Mouse (Mus musculus): ENCODE results near the gene Ly6g5b. TPM values are rescaled to one million over a fixed set of nuclear protein-coding genes. Genes with fewer than 3 reads are reported as not detected.

The Ly6g5b gene
- total RNA-seq, 2 experiments from 2014 or later, result 0.79 TPM

DNA sequence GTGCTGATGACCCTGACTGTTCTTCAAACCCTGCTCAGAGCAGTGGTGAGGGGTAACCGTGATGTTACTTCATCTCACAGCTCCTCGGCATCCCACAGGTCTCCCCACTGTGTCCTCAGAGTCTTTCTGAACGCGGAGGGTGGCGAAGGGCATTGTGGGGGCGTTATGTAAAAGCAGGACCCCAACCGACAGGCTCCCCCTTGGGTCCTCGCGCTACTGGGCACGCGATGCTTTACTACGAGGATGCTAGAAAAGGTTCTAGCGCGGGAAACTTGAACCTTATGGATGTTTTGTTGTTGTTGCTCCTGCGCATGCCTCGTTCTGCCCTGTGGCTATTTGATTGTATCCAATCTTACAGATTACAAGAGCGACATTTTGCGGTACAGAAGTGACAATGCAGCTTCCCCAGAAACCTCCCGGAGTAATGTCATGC lies 6.7 kb upstream of the Ly6g5b start, which contains the start of gene Csnk2b:
Csnk2b (minus strand) TSS at position 183 of the 433 bp plus-strand sequence.
- peak within 1 kb of the TSS; percentile 92 for H3K27ac ChIP-seq
- peak; percentile 59 to 62 for DNase-seq (ENCODE audit: extremely low spot score in 1 of 2, low spot score in 2 of 2)
- intact Hi-C loops (cut with DNase I), result loop anchor here (1.0 to 5.0 kb wide), 3 partner anchors 13 to 120 kb away; partner anchors contain the start of genes Bag6, Nfkbil1 and Vars
- peak within 1 kb of the TSS; percentile 97 for H3K4me3 ChIP-seq
- TF ChIP-seq CTCF (IDR thresholded peaks at IDR 0.05), result peak; percentile 48

- intact Hi-C loops (cut with DNase I), result loop anchor here (1.0 to 5.0 kb wide), 3 partner anchors 14 to 119 kb away; partner anchors contain the start of genes Bag6, Nfkbil1 and Vars
- TF ChIP-seq CTCF (IDR thresholded peaks at IDR 0.05), result no peak
- Histone ChIP-seq H3K4me3 (peak within 1 kb of the TSS; percentile 97), H3K27ac (peak within 1 kb of the TSS; percentile 92)
- peak; percentile 96 to 98 for DNase-seq (ENCODE audit: extremely low spot score in 1 of 2, low spot score in 2 of 2)
Observed at GRCm38 (mm10) chr17:35121143-35121799, 6.0 kb upstream of the Ly6g5b start, which contains the start of gene Gpank1. Gene Gpank1 (plus strand): TSS chr17:35121455.

DNA sequence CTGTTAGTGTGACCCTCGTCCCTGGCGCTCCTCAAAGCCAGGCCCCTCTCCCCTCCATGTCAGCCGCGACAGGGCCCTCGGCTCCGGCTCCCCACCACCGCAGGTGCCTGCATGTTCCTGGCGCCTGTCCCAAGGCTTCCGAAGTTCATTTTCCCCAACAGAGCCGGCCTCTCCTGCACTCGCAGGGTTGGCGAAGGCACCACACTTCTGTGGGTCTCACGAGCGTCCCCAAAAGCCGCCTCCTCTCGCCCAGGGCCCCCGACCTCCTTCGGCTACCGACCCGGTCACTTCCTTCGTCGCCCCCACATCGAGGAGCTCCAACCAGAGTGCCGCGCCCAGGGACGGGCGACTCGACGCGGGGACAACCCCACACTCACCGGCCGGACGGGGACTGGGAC lies 5.5 kb upstream of the Ly6g5b start:
- TF ChIP-seq CTCF (IDR thresholded peaks at IDR 0.05), result no peak
- intact Hi-C loops (cut with DNase I), result loop anchor here (1.0 to 5.0 kb wide), 3 partner anchors 15 to 118 kb away; partner anchors contain the start of genes Bag6, Nfkbil1 and Vars
- Histone ChIP-seq H3K4me3 (peak overlapping the region; percentile 97), H3K27ac (peak overlapping the region; percentile 92)
- no peak for DNase-seq (ENCODE audit: extremely low spot score in 1 of 2, low spot score in 2 of 2)

DNA sequence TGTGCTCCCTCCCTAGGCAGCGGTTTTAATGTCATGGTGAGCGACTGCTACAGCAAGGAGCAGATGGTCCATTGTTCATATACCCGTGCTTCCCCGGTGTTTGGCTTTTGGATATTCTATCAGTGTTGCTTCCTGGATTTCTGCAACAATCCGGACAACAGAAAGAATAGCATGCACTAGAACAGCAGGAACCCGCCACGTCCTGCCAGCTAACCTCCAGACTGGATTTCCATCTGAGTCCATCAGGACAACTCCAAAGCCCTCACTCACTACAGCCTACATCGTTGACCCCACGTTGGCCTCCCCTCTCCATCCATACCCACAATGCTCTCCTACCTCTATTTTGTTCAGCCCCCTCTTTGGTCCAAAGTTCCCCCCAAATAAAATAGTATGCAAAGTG lies 3.5 kb downstream of the Ly6g5b start:
- Histone ChIP-seq H3K27ac (no peak overlapping the region), H3K4me3 (no peak overlapping the region)
- TF ChIP-seq CTCF (IDR thresholded peaks at IDR 0.05), result no peak
- intact Hi-C loops (cut with DNase I), result no loop called here
- DNase-seq (ENCODE audit: extremely low spot score in 1 of 2, low spot score in 2 of 2), result no peak

DNA sequence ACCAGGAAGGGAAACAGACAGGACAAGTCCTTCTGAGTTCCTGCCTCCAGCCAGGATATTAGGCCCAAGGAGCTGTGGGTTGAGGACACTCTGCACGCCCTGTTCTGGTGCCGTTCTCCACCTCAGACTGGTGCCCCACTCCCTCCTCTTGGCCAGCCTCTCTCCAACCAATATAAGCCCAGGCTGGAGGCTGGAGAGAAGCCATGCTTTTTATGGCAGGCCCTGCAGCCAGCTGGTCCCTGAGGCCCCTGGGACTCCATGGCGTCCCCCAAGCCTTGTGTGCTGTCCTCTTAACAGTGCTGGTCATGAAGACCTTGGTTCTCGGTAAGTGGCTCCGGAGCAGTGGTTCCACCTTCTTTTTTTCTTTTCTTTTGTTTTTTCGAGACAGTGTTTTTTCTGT lies 7.1 kb downstream of the Ly6g5b start, which contains the start of gene Ly6g5c:
Ly6g5c (plus strand) TSS at position 183 of the 400 bp plus-strand sequence.
- no peak within 1 kb of the TSS for H3K4me3 ChIP-seq
- H3K27ac ChIP-seq, result no peak within 1 kb of the TSS
- intact Hi-C loops (cut with DNase I), result no loop called here
- no peak for TF ChIP-seq CTCF (IDR thresholded peaks at IDR 0.05)
- DNase-seq (ENCODE audit: extremely low spot score in 1 of 2, low spot score in 2 of 2), result no peak

DNA sequence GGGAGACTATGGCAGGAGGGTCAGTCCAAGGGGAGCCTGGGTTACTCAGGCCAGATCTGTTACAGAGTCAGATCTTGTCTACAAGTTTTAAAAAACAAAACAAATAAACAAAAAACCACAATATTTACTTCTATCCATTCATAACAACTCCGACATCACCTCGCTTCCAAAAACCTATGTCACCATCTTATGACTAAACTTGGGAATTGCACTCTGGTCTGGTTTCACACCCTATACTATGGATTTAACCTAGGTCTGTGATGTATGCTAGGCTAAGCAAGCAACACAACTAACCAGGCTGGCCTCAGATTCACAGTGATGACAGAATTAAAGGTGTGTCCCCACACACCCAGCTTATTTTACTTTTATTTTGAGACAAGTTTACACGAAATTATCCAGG lies 8.7 kb downstream of the Ly6g5b start:
- TF ChIP-seq CTCF (IDR thresholded peaks at IDR 0.05), result peak; percentile 25
- intact Hi-C loops (cut with DNase I), result loop anchor here (1.0 kb wide), 1 partner anchor 85 kb away; no protein-coding TSS in a partner anchor

GRCm38 (mm10) chr17:35105740-35106389 lies 9.4 kb downstream of the Ly6g5b start:
- no peak for DNase-seq (ENCODE audit: extremely low spot score in 1 of 2, low spot score in 2 of 2)
- peak; percentile 54 for TF ChIP-seq CTCF (IDR thresholded peaks at IDR 0.05)
- Histone ChIP-seq H3K27ac (no peak overlapping the region), H3K4me3 (no peak overlapping the region)
- intact Hi-C loops (cut with DNase I), result loop anchor here (1.0 kb wide), 1 partner anchor 85 kb away; no protein-coding TSS in a partner anchor

More for the DNA sequence above, 8.7 kb downstream of the Ly6g5b start:
- Histone ChIP-seq H3K4me3 (no peak overlapping the region), H3K27ac (no peak overlapping the region)
- no peak for DNase-seq (ENCODE audit: extremely low spot score in 1 of 2, low spot score in 2 of 2)

DNA sequence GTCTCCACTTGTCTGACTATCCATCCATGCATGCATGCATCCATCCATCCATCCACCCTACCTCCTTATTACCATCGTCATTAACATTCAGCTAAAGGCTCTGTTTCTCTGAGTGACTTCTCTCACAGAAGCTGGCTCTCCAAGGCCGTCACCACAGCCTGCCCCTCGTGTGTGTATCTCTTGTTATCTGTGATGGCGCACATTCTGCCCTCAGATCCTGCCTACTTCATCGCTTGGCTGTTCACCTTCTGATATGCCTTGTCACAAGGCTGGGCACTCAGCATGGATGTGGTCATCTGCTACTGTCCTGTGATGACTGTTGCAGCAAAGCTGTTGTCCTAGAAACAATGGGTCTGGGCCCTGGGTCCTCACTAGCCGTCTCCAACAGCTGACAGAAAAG lies 10.5 kb downstream of the Ly6g5b start:
- Histone ChIP-seq H3K4me3 (no peak overlapping the region), H3K27ac (no peak overlapping the region)
- intact Hi-C loops (cut with DNase I), result no loop called here
- DNase-seq (ENCODE audit: extremely low spot score in 1 of 2, low spot score in 2 of 2), result no peak
- TF ChIP-seq CTCF (IDR thresholded peaks at IDR 0.05), result no peak

- no peak for DNase-seq (ENCODE audit: extremely low spot score in 1 of 2, low spot score in 2 of 2)
- no peak overlapping the region for H3K27ac ChIP-seq
- TF ChIP-seq CTCF (IDR thresholded peaks at IDR 0.05), result no peak
- intact Hi-C loops (cut with DNase I), result no loop called here
- no peak overlapping the region for H3K4me3 ChIP-seq
Observed at GRCm38 (mm10) chr17:35104079-35104478, 11.1 kb downstream of the Ly6g5b start.

DNA sequence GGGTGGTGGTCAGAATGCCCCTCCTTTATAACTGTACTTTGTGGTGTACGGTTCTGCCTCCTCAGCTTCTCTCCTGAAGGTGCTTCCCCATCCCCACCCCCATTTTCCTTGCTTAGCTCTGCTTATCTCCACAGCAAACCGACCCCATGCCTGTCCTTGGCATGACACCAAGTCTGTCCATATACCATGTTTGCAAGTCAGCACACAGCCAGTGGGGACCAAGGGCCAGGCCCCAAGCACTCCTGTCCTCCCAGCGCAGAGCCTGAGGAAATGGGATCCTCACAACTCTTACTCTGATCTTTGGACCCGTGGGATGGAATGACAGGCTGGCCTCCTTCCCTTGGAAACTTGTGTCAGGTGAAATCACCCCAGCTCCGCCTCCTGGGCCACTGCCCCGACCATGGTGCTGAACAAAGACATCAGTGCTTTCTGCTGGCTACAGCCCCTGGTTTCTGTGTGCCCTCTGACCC lies 12.0 kb downstream of the Ly6g5b start:
- no peak for DNase-seq (ENCODE audit: extremely low spot score in 1 of 2, low spot score in 2 of 2)
- intact Hi-C loops (cut with DNase I), result no loop called here
- no peak for TF ChIP-seq CTCF (IDR thresholded peaks at IDR 0.05)

GRCm38 (mm10) chr17:35102299-35102698 lies 12.9 kb downstream of the Ly6g5b start:
- DNase-seq (ENCODE audit: extremely low spot score in 1 of 2, low spot score in 2 of 2), result no peak
- intact Hi-C loops (cut with DNase I), result no loop called here
- Histone ChIP-seq H3K4me3 (no peak overlapping the region), H3K27ac (no peak overlapping the region)
- TF ChIP-seq CTCF (IDR thresholded peaks at IDR 0.05), result no peak

More for the DNA sequence above, 12.0 kb downstream of the Ly6g5b start:
- Histone ChIP-seq H3K27ac (no peak overlapping the region), H3K4me3 (no peak overlapping the region)

DNA sequence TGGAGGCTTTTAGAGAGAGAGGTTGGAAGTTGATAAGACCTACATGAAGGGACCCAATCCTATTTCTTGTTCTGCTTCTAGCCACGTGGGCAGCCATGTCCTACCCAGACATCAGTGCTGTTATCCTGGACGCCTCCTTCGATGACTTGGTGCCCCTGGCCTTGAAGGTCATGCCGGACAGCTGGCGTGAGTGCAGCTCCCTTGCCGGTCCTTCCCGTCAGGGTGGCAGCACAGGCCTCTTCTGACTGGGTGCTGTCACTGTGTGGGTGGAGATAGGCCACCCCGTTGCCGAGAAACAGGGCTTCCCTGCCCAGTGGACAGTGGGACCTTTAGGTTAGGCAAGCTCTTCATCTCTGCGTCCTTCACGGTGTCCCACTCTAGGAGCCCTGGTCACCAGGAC lies 14.1 kb downstream of the Ly6g5b start:
- Histone ChIP-seq H3K27ac (no peak overlapping the region), H3K4me3 (no peak overlapping the region)
- no peak for TF ChIP-seq CTCF (IDR thresholded peaks at IDR 0.05)
- intact Hi-C loops (cut with DNase I), result no loop called here
- DNase-seq (ENCODE audit: extremely low spot score in 1 of 2, low spot score in 2 of 2), result no peak

Data from left cerebral cortex, adult 2 months (tissue).